Mouse (Mus musculus): ENCODE results near the gene Dock8. TPM values are rescaled to one million over a fixed set of nuclear protein-coding genes. Genes with fewer than 3 reads are reported as not detected.

Dock8 gene
- total RNA-seq, 1 experiment, result 0.49 TPM

DNA sequence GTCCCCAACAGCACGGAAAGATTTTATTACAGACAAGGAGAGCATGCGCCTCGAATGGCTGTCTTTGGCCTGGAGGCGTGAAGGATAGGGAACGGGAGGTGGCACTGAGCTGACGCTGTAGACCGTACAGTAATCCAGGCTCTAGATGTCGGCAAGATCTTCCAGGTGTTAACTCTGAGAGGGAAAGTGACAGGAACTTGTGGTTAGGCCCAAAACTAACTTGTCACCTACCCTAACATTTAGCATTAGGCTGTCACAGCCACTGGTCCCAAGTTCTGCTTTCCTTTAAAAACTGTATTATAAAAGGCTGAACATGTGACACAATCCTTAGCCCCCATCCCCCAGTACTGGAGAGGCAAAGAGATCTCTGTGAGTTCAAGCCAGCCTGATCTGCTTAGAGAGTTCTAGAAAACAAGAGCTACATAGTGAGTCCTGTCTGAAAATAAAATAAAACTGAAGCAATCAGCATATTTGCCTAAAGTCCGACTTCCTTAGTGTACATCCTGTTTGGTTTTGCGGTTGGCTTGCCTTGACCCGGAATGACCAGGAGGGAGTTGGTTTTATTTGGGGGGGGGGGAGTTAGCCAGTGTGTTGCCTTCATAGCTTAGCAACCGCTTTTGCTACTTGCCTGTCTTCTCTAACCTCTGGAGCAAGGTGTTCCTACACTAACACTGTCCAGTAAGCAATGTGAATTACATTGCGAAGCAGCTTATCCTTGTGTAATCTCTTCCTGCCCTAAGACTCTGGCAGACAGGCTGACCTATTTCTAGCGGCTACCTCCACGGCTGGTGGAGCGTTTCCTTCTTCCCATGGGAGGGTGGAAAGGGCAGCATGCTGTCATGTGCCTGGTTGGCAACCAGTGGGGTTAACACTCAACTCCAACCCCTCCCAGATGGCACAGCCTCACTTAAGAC, 138.8 kb downstream of the Dock8 start:
- no peak overlapping the region for H3K9ac ChIP-seq (ENCODE audit: insufficient read depth, low read depth, low read length, poor library complexity, severe bottlenecking)
- no peaks in the 10 kb centered on the region for H3K9me3 ChIP-seq (ENCODE audit: control insufficient read depth, insufficient read depth, low read depth, low read length)
- TF ChIP-seq ZNF384 (IDR thresholded peaks at IDR 0.05; ENCODE audit: low read depth, low read length) (no peak), MAFK (IDR thresholded peaks at IDR 0.05; ENCODE audit: insufficient read depth, low read depth, low read length) (no peak), ZC3H11A (IDR thresholded peaks at IDR 0.05; ENCODE audit: borderline replicate concordance, low read depth, low read length) (no peak), CHD2 (IDR thresholded peaks at IDR 0.05; ENCODE audit: low read depth, low read length) (no peak)
- in situ Hi-C loops (cut with MboI; ENCODE audit: low sequenced_read_pairs in 2 of 2, unreplicated experiment in 2 of 2), result loop anchor here in 1 of 2 experiments (25.0 kb wide), 1 partner anchor 199 kb away; no protein-coding TSS in a partner anchor
- DNase-seq (ENCODE audit: low read depth, low spot score), result no peak
- no peaks in the 10 kb centered on the region for H3K36me3 ChIP-seq (ENCODE audit: control insufficient read depth, insufficient read depth, low read length, poor library complexity, severe bottlenecking)
- H3K4me3 ChIP-seq (ENCODE audit: insufficient read depth in 1 of 2, low read depth in 1 of 2, low read length in 2 of 2, poor library complexity in 1 of 2, severe bottlenecking in 1 of 2), result no peak overlapping the region
- H3K27ac ChIP-seq (ENCODE audit: insufficient read depth, low read depth, low read length, poor library complexity, severe bottlenecking), result no peak overlapping the region
- no peaks in the 10 kb centered on the region for H3K4me1 ChIP-seq (ENCODE audit: control insufficient read depth in 2 of 2, insufficient read depth in 2 of 2, low read length in 2 of 2, poor library complexity in 1 of 2)

DNA sequence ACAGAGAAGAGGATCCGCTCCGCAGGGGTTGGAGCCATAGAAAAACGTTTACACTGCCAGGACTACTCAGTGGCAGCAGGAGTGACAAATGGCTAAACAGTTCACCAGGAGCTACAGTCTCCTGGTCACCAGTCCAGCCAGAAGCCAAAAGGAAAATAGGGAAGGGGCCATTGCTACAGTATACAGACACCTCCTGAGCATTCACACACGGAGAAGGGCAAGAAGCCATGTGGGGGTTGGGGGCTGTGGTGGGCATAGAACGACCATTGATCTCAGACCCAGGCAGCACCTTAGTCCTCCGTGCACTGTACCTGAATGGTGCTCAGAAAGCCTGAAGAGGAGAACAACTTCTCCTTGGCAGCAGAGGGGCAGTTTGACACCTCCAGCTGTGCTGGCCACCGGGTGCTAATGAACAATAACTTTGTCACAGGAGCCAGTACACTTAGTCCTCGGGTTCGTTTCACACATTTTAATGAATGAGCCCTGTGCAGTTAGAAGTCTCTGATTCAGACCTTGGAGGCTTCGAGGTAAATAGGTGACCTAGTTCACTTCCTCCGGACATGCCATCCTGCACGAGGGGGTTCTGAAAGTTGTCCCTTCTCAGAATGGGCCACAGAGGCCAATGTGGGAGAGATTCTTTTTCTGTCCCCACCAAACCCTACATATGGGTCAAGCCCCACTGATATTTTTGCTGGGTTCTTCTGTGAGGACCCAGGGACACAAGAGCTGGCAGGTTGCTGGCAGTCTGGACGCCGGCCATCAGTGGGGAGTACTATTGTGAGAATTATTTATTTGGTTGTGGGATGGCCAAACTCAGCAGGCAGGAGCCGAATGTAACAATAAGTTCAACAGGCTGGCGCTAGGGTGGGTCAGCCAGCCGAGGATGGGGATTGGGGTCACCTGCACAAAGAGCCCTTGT, 145.0 kb downstream of the Dock8 start:
- Histone ChIP-seq H3K4me3 (ENCODE audit: insufficient read depth in 1 of 2, low read depth in 1 of 2, low read length in 2 of 2, poor library complexity in 1 of 2, severe bottlenecking in 1 of 2) (no peak overlapping the region), H3K9ac (ENCODE audit: insufficient read depth, low read depth, low read length, poor library complexity, severe bottlenecking) (no peak overlapping the region), H3K36me3 (ENCODE audit: control insufficient read depth, insufficient read depth, low read length, poor library complexity, severe bottlenecking) (no peaks in the 10 kb centered on the region), H3K4me1 (ENCODE audit: control insufficient read depth in 2 of 2, insufficient read depth in 2 of 2, low read length in 2 of 2, poor library complexity in 1 of 2) (no peaks in the 10 kb centered on the region), H3K9me3 (ENCODE audit: control insufficient read depth, insufficient read depth, low read depth, low read length) (no peaks in the 10 kb centered on the region), H3K27ac (ENCODE audit: insufficient read depth, low read depth, low read length, poor library complexity, severe bottlenecking) (no peak overlapping the region)
- DNase-seq (ENCODE audit: low read depth, low spot score), result no peak
- TF ChIP-seq MAFK (IDR thresholded peaks at IDR 0.05; ENCODE audit: insufficient read depth, low read depth, low read length), result no peak
- no peak for TF ChIP-seq ZNF384 (IDR thresholded peaks at IDR 0.05; ENCODE audit: low read depth, low read length)
- TF ChIP-seq HCFC1 (IDR thresholded peaks at IDR 0.05; ENCODE audit: borderline replicate concordance, insufficient read depth, low read length), result no peak
- TF ChIP-seq ZC3H11A (IDR thresholded peaks at IDR 0.05; ENCODE audit: borderline replicate concordance, low read depth, low read length), result no peak
- no peak for TF ChIP-seq CHD2 (IDR thresholded peaks at IDR 0.05; ENCODE audit: low read depth, low read length)
- in situ Hi-C loops (cut with MboI; ENCODE audit: low sequenced_read_pairs in 2 of 2, unreplicated experiment in 2 of 2), result loop anchor here in 1 of 2 experiments (25.0 kb wide), 1 partner anchor 193 kb away; no protein-coding TSS in a partner anchor

DNA sequence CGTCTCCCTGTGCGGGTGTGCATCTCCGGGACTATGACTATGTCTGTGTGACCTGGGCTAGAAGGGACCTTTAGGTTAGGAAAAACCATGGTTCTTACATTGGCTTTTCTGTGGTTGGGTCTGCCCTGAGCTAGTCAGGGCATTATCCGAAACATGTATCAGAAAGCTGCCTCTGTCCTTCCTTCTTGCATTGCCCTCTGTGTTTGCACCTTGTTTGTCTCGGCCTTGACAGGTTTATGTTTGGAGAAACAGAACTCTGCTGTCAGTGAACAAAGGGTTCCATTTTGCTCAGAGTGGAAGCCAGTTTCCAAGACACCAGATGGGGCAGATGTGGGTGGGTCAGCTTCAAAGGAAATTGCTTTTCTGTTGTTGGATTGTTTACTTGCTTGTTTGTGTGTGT, 145.8 kb downstream of the Dock8 start:
- no peak overlapping the region for H3K4me3 ChIP-seq (ENCODE audit: insufficient read depth in 1 of 2, low read depth in 1 of 2, low read length in 2 of 2, poor library complexity in 1 of 2, severe bottlenecking in 1 of 2)
- no peak overlapping the region for H3K9ac ChIP-seq (ENCODE audit: insufficient read depth, low read depth, low read length, poor library complexity, severe bottlenecking)
- in situ Hi-C loops (cut with MboI; ENCODE audit: low sequenced_read_pairs in 2 of 2, unreplicated experiment in 2 of 2), result loop anchor here in 1 of 2 experiments (25.0 kb wide), 1 partner anchor 192 kb away; no protein-coding TSS in a partner anchor
- no peak for TF ChIP-seq ZC3H11A (IDR thresholded peaks at IDR 0.05; ENCODE audit: borderline replicate concordance, low read depth, low read length)
- no peak for TF ChIP-seq MAFK (IDR thresholded peaks at IDR 0.05; ENCODE audit: insufficient read depth, low read depth, low read length)
- no peak for TF ChIP-seq CHD2 (IDR thresholded peaks at IDR 0.05; ENCODE audit: low read depth, low read length)
- TF ChIP-seq ZNF384 (IDR thresholded peaks at IDR 0.05; ENCODE audit: low read depth, low read length), result no peak
- TF ChIP-seq HCFC1 (IDR thresholded peaks at IDR 0.05; ENCODE audit: borderline replicate concordance, insufficient read depth, low read length), result no peak
- no peaks in the 10 kb centered on the region for H3K4me1 ChIP-seq (ENCODE audit: control insufficient read depth in 2 of 2, insufficient read depth in 2 of 2, low read length in 2 of 2, poor library complexity in 1 of 2)
- H3K36me3 ChIP-seq (ENCODE audit: control insufficient read depth, insufficient read depth, low read length, poor library complexity, severe bottlenecking), result no peaks in the 10 kb centered on the region
- H3K27ac ChIP-seq (ENCODE audit: insufficient read depth, low read depth, low read length, poor library complexity, severe bottlenecking), result no peak overlapping the region
- H3K9me3 ChIP-seq (ENCODE audit: control insufficient read depth, insufficient read depth, low read depth, low read length), result no peaks in the 10 kb centered on the region
- DNase-seq (ENCODE audit: low read depth, low spot score), result no peak

DNA sequence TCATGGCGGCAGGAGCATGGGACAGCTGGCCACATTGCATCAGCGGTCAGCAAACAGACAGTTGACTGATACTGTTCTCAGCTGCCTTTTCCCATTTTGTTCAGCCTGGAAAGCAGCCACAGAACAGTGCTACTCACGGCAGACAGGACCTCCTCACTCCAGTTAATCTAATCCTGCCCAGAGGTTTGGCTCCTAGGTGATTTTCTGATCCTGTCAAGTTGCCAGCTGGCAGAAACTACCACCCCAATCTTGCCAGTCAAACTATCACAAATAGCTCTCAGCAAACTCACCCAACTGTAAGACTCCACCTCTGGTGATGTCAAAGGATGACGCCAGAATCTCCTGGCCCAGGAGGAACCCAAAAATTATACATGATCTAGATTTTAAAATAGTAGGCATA, 146.8 kb downstream of the Dock8 start:
- no peak overlapping the region for H3K27ac ChIP-seq (ENCODE audit: insufficient read depth, low read depth, low read length, poor library complexity, severe bottlenecking)
- H3K4me3 ChIP-seq (ENCODE audit: insufficient read depth in 1 of 2, low read depth in 1 of 2, low read length in 2 of 2, poor library complexity in 1 of 2, severe bottlenecking in 1 of 2), result no peak overlapping the region
- in situ Hi-C loops (cut with MboI; ENCODE audit: low sequenced_read_pairs in 2 of 2, unreplicated experiment in 2 of 2), result loop anchor here in 1 of 2 experiments (25.0 kb wide), 1 partner anchor 191 kb away; no protein-coding TSS in a partner anchor
- H3K36me3 ChIP-seq (ENCODE audit: control insufficient read depth, insufficient read depth, low read length, poor library complexity, severe bottlenecking), result no peaks in the 10 kb centered on the region
- H3K9me3 ChIP-seq (ENCODE audit: control insufficient read depth, insufficient read depth, low read depth, low read length), result no peaks in the 10 kb centered on the region
- TF ChIP-seq MAFK (IDR thresholded peaks at IDR 0.05; ENCODE audit: insufficient read depth, low read depth, low read length) (no peak), ZNF384 (IDR thresholded peaks at IDR 0.05; ENCODE audit: low read depth, low read length) (no peak), HCFC1 (IDR thresholded peaks at IDR 0.05; ENCODE audit: borderline replicate concordance, insufficient read depth, low read length) (no peak), CHD2 (IDR thresholded peaks at IDR 0.05; ENCODE audit: low read depth, low read length) (no peak), ZC3H11A (IDR thresholded peaks at IDR 0.05; ENCODE audit: borderline replicate concordance, low read depth, low read length) (no peak)
- no peak for DNase-seq (ENCODE audit: low read depth, low spot score)
- no peak overlapping the region for H3K9ac ChIP-seq (ENCODE audit: insufficient read depth, low read depth, low read length, poor library complexity, severe bottlenecking)
- H3K4me1 ChIP-seq (ENCODE audit: control insufficient read depth in 2 of 2, insufficient read depth in 2 of 2, low read length in 2 of 2, poor library complexity in 1 of 2), result no peaks in the 10 kb centered on the region

Data from ES-E14 (cell line).